Mouse (Mus musculus) E14TG2a.4 (cell line): ENCODE measurements around the gene Cox17.
A peak's percentile ranks its signal among the peaks of the same experiment; 100 is the strongest.
"Not testable (repeated sequence)": the region's sequence is repeated elsewhere in the genome, so short reads cannot be mapped to it uniquely, and the experiment has no call there.

Source experiments
- H3K27me3 ChIP-seq: 2 replicates; pipeline ENCODE4 v1.6.1; 2014; ENCODE audit warnings: low read length, control low read depth; ENCODE audit not compliant: insufficient read depth
- H3K36me3 ChIP-seq: 2 replicates; pipeline ENCODE4 v1.6.1; 2014; ENCODE audit warnings: low read length, control low read depth; ENCODE audit not compliant: insufficient read depth
- H3K4me1 ChIP-seq: replicated peaks from 2 replicates; pipeline ENCODE4 v1.6.1; 2014; ENCODE audit warnings: low read depth, low read length, control low read depth
- H3K4me3 ChIP-seq: replicated peaks from 2 replicates; pipeline ENCODE4 v1.5.1; 2014; ENCODE audit warnings: mild to moderate bottlenecking, low read length
- H3K9me3 ChIP-seq: 2 replicates; pipeline ENCODE4 v1.6.1; 2014; ENCODE audit warnings: low read length, control low read depth
- CTCF ChIP-seq: conservative IDR thresholded peaks from 2 replicates; pipeline ENCODE4 v1.5.1; 2014; ENCODE audit warnings: low read length
- NANOG ChIP-seq: IDR thresholded peaks from 2 replicates; pipeline ENCODE4 v1.6.1; 2014; ENCODE audit warnings: borderline replicate concordance, low read length, mixed read lengths
- POU5F1 ChIP-seq: IDR thresholded peaks from 2 replicates; pipeline ENCODE4 v1.6.1; 2014; ENCODE audit warnings: low read length, borderline replicate concordance

Cox17 gene

GRCm38 (mm10) chr16:38318492-38318891 lies 28.3 kb upstream of the Cox17 start:
- TF ChIP-seq NANOG (no peak), POU5F1 (no peak), CTCF (no peak)
- no peak overlapping the region for H3K4me3 ChIP-seq
- H3K27me3 ChIP-seq, result 0 out of 2 replicates have a peak, but pooled peaks cover 2% of the 10 kb centered on the region
- no peaks in the 10 kb centered on the region for H3K9me3 ChIP-seq
- peaks cover 5% of the 10 kb centered on the region; the same call in 1 of the 2 replicates for H3K4me1 ChIP-seq
- H3K36me3 ChIP-seq, result no peaks in the 10 kb centered on the region

- no peaks in the 10 kb centered on the region for H3K9me3 ChIP-seq
- TF ChIP-seq NANOG (no peak), POU5F1 (no peak), CTCF (no peak)
- peaks cover 6% of the 10 kb centered on the region for H3K27me3 ChIP-seq
- H3K36me3 ChIP-seq, result no peaks in the 10 kb centered on the region
- H3K4me1 ChIP-seq, result peaks cover 7% of the 10 kb centered on the region; the same call in 1 of the 2 replicates
- H3K4me3 ChIP-seq, result no peak overlapping the region
Measured at GRCm38 (mm10) chr16:38319087-38319486, 27.7 kb upstream of the Cox17 start.

- H3K36me3 ChIP-seq, result no peaks in the 10 kb centered on the region
- peaks cover 19% of the 10 kb centered on the region for H3K27me3 ChIP-seq
- no peak overlapping the region for H3K4me3 ChIP-seq
- TF ChIP-seq CTCF (peak; percentile 64), POU5F1 (no peak)
- H3K9me3 ChIP-seq, result no peaks in the 10 kb centered on the region
- H3K4me1 ChIP-seq, result peaks cover 10% of the 10 kb centered on the region; the same call in 1 of the 2 replicates
Measured at GRCm38 (mm10) chr16:38321452-38321935, 25.3 kb upstream of the Cox17 start.

GRCm38 (mm10) chr16:38324311-38324710 lies 22.5 kb upstream of the Cox17 start:
- Histone ChIP-seq H3K27me3 (peaks cover 21% of the 10 kb centered on the region), H3K4me1 (peaks cover 5% of the 10 kb centered on the region), H3K4me3 (no peak overlapping the region), H3K36me3 (no peaks in the 10 kb centered on the region), H3K9me3 (no peaks in the 10 kb centered on the region)
- no peak for TF ChIP-seq CTCF

GRCm38 (mm10) chr16:38326778-38327397 lies 19.9 kb upstream of the Cox17 start:
- peaks cover 21% of the 10 kb centered on the region for H3K27me3 ChIP-seq
- TF ChIP-seq CTCF (no peak), NANOG (no peak), POU5F1 (no peak)
- H3K4me3 ChIP-seq, result no peak overlapping the region
- peaks cover 11% of the 10 kb centered on the region for H3K4me1 ChIP-seq
- no peaks in the 10 kb centered on the region for H3K36me3 ChIP-seq
- no peaks in the 10 kb centered on the region for H3K9me3 ChIP-seq

- Histone ChIP-seq H3K36me3 (no peaks in the 10 kb centered on the region), H3K4me3 (no peak overlapping the region), H3K4me1 (peaks cover 7% of the 10 kb centered on the region), H3K27me3 (peaks cover 12% of the 10 kb centered on the region), H3K9me3 (no peaks in the 10 kb centered on the region)
- TF ChIP-seq CTCF (peak; percentile 46), POU5F1 (no peak), NANOG (no peak)
Measured at GRCm38 (mm10) chr16:38329340-38329739, 17.5 kb upstream of the Cox17 start.

- Histone ChIP-seq H3K9me3 (no peaks in the 10 kb centered on the region), H3K36me3 (no peaks in the 10 kb centered on the region), H3K4me1 (0 out of 2 replicates have a peak, but pooled peaks cover 6% of the 10 kb centered on the region), H3K27me3 (no peaks in the 10 kb centered on the region), H3K4me3 (no peak overlapping the region)
- TF ChIP-seq CTCF, result no peak
- no peak for TF ChIP-seq NANOG
- no peak for TF ChIP-seq POU5F1
Measured at GRCm38 (mm10) chr16:38334431-38334830, 12.4 kb upstream of the Cox17 start.

GRCm38 (mm10) chr16:38338077-38338476 lies 8.7 kb upstream of the Cox17 start:
- H3K27me3 ChIP-seq, H3K9me3 ChIP-seq, H3K4me3 ChIP-seq, H3K36me3 ChIP-seq: not testable (repeated sequence)
- peaks cover 13% of the 10 kb centered on the region for H3K4me1 ChIP-seq
